Mouse (Mus musculus): Measurements from ENCODE around the gene Ovol3. TPM values are rescaled to one million over a fixed set of nuclear protein-coding genes. Genes with fewer than 3 reads are reported as not detected.

The Ovol3 gene
- polyA plus RNA-seq (2012; rRNA removed) = not detected in 2 replicates

DNA sequence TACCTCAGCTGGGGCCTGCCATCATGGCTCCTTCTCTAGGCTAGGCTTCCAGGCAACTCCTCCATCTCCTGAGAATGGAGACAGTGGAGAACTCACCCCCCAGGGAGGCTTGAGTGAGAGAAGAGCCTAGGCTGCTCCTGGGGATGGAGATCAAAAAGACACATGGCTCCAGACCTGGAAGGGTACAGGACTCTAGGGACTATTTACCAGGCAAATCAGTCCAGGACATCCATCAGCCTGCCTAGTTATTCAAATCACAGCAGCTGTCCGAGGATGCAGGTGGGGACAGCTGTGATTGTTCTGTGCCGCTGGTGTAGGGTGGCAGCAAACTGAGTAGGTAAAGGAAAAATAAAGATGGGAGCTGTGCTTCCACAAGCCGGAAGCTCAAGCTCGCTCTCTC is at the start of gene Ovol3:
Gene Ovol3 (minus strand): TSS at position 101 of the 400 bp plus-strand sequence.
- TF ChIP-seq CTCF (IDR thresholded peaks at IDR 0.05; ENCODE audit: insufficient read depth, low read length) (no peak), POLR2A (IDR thresholded peaks at IDR 0.05; ENCODE audit: borderline replicate concordance, extremely low read depth, low read depth, low read length) (no peak)

DNA sequence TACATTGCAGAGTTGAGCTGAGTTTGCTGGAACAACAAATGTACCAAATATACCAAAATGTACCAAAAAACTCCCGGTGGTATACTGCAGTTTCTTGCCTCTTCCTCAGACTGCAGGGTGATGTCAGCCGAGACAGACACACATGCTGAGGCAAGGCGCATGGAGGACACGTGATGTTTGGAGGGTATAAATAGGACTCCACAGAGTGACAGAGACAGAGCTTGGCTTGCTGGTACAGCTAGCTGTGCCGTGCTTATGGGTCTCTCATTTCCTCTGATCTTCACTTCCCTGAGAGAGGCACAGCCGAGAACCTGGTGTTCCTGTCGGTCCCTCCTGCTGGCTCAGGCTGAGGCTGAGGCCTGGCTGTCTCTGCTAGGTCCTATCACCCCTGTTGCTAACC is 47.2 kb upstream of the Ovol3 start:
- Histone ChIP-seq H3K4me3 (replicated peaks; ENCODE audit: extremely low read depth, low read depth, low read length) (no peak overlapping the region), H3K4me1 (ENCODE audit: control insufficient read depth, insufficient read depth, low read length) (no peaks in the 10 kb centered on the region)
- 67% methylated on average over 7 of the region's 7 CpGs for WGBS
- no peak for TF ChIP-seq CTCF (IDR thresholded peaks at IDR 0.05; ENCODE audit: insufficient read depth, low read length)
- no peak for DNase-seq

More for the DNA sequence above, at the start of gene Ovol3:
- WGBS = 85% methylated on average over 4 of the region's 4 CpGs
- Histone ChIP-seq H3K4me3 (replicated peaks; ENCODE audit: extremely low read depth, low read depth, low read length) (no peak within 1 kb of the TSS), H3K4me1 (ENCODE audit: control insufficient read depth, insufficient read depth, low read length) (peaks cover 10% of the 10 kb centered on the region)
- no peak for DNase-seq

DNA sequence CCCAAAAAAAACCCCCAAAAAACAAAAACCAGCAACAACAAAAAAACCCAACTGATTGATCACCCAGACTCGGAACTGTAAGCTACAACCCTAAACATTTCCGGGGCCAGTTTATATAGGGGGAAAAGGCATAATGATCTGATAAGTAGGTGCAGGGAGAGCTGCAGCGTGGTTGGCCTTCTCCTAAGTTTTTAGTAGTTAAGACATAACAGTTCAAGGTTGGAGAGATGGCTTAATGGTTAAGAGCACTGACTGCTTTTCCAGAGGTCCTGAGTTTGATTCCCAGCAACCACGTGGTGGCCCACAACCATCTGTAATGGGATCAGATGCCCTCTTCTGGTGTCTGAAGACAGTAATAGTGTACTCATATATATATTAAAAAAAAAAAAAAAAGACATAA is 46.0 kb upstream of the Ovol3 start:
- TF ChIP-seq CTCF (IDR thresholded peaks at IDR 0.05; ENCODE audit: insufficient read depth, low read length) = no peak
- no peak for TF ChIP-seq POLR2A (IDR thresholded peaks at IDR 0.05; ENCODE audit: borderline replicate concordance, extremely low read depth, low read depth, low read length)
- DNase-seq = no peak
- 57% methylated on average over 4 of the region's 4 CpGs for WGBS
- Histone ChIP-seq H3K4me1 (ENCODE audit: control insufficient read depth, insufficient read depth, low read length) (no peaks in the 10 kb centered on the region), H3K4me3 (replicated peaks; ENCODE audit: extremely low read depth, low read depth, low read length) (no peak overlapping the region)

DNA sequence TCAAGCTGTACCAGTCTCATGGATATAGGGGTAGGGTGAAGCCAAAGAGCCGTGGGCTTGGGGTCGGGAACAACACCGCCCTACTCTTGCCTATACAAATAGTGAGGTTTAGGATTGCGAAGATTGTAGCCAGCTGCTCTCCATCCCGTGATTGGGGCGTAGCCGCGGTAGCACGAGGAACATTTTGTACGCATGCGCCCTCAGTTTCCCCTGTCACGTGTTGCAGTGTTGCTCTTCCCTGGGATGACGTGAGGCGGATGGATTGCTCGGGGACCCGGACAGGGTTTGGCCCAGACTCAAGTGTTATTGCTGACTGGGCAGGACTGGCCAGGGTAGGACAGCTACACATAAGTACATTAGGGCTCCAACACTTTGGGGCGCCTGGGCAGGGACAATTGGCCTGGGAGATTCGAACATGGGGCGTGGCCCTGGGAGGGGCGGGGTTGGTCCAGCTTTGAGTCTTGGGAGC is 45.2 kb upstream of the Ovol3 start:
- Histone ChIP-seq H3K4me3 (replicated peaks; ENCODE audit: extremely low read depth, low read depth, low read length) (peak overlapping the region; percentile 75), H3K4me1 (ENCODE audit: control insufficient read depth, insufficient read depth, low read length) (no peaks in the 10 kb centered on the region)
- TF ChIP-seq CTCF (IDR thresholded peaks at IDR 0.05; ENCODE audit: insufficient read depth, low read length) (no peak), POLR2A (IDR thresholded peaks at IDR 0.05; ENCODE audit: borderline replicate concordance, extremely low read depth, low read depth, low read length) (peak; percentile 74; the same call in 1 of the 2 replicates)
- peak; percentile 86 for DNase-seq
- WGBS = 0% methylated on average over 20 of the region's 20 CpGs

DNA sequence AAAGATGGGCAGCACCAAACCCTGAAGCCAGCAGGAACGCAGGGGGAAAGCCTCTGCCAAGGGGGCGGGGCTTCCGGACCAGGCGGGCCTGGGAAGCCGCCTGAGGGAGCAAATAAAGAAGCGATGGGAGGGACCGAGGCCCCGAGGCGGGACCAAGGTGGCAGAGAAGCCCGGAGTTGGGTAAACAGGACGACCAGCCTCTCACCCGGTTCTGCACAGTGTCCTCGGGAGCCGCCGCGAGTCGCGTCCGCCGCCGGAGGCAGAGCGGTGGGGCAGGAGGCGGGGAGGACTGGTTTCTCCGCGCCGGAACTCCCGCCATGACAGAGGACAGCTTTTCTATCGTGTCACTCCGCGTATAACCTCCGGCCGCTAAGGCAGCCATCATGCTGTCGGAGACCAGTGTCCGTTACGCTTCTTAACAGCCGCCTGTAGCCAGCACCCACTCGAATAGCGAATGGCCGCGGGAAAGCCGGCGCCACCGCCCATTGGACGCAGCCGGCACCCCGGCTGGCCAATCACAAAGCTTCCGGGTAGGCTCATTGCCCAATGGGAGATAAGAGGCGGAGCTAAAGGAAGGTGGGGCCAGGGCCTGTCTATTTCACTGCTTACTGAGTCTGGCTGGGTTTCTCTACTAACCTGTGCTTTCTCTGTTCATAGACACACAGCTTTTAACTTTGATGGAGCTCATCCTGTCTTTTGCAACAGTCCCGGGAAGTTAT is 44.6 kb upstream of the Ovol3 start, which contains the start of the genes Thap8 and Wdr62:
Gene Thap8 (plus strand): TSS at position 144 of the 719 bp plus-strand sequence.
Gene Wdr62 (minus strand): TSS at position 469 of the 719 bp plus-strand sequence.
- H3K4me3 ChIP-seq (replicated peaks; ENCODE audit: extremely low read depth, low read depth, low read length) = peak within 1 kb of the TSS; percentile 81
- no peaks in the 10 kb centered on the region for H3K4me1 ChIP-seq (ENCODE audit: control insufficient read depth, insufficient read depth, low read length)
- under 1% methylated on average over 49 of the region's 49 CpGs for WGBS
- TF ChIP-seq POLR2A (IDR thresholded peaks at IDR 0.05; ENCODE audit: borderline replicate concordance, extremely low read depth, low read depth, low read length) (0 out of 2 replicates have a peak, but pooled peaks have one; percentile 1), CTCF (IDR thresholded peaks at IDR 0.05; ENCODE audit: insufficient read depth, low read length) (no peak)
- DNase-seq = peak; percentile 89

DNA sequence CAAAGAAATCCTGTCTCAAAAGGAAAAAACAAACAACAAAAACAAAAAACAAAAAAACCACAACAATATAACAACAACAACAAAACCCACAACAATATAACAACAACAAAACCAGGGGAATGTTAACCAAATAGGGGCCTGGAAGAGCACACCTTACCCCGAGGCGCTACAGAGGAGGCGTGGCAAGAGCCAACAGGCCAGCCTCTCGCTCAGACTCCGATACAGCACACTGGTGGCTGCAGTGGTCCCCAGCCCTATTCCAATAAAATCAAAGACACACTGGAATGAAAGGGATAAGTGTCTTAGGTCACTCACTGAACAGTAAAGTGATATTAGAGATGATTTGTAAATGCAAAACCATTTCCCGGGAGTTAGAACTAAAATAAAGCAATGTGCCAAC is 44.0 kb upstream of the Ovol3 start:
- H3K4me3 ChIP-seq (replicated peaks; ENCODE audit: extremely low read depth, low read depth, low read length) = peak overlapping the region; percentile 81
- H3K4me1 ChIP-seq (ENCODE audit: control insufficient read depth, insufficient read depth, low read length) = no peaks in the 10 kb centered on the region
- TF ChIP-seq POLR2A (IDR thresholded peaks at IDR 0.05; ENCODE audit: borderline replicate concordance, extremely low read depth, low read depth, low read length) = no peak
- TF ChIP-seq CTCF (IDR thresholded peaks at IDR 0.05; ENCODE audit: insufficient read depth, low read length) = no peak
- under 1% methylated on average over 6 of the region's 6 CpGs for WGBS
- no peak for DNase-seq

DNA sequence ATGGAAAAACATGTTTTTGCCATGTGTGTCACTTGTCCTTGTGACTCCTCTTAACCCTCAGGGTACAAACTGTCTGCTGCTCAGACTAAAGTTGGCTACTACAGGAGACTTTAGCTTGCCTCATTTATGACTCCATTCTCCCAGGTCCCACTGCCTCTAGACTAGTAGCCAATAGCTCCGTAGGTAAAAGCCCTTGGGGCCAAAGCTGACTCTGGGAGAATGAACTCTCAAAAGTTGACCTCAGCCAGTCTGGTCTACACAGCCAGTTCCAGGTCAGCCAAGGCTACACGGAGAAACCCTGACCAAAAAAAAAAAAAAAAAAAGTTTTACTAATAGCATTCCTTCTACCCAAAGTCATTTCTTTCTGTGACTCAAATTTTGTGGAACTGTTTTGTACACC is 43.4 kb upstream of the Ovol3 start:
- no peak for TF ChIP-seq CTCF (IDR thresholded peaks at IDR 0.05; ENCODE audit: insufficient read depth, low read length)
- TF ChIP-seq POLR2A (IDR thresholded peaks at IDR 0.05; ENCODE audit: borderline replicate concordance, extremely low read depth, low read depth, low read length) = no peak
- no peak for DNase-seq
- Histone ChIP-seq H3K4me3 (replicated peaks; ENCODE audit: extremely low read depth, low read depth, low read length) (no peak overlapping the region), H3K4me1 (ENCODE audit: control insufficient read depth, insufficient read depth, low read length) (no peaks in the 10 kb centered on the region)
- WGBS = 36% methylated on average over 2 of the region's 2 CpGs

DNA sequence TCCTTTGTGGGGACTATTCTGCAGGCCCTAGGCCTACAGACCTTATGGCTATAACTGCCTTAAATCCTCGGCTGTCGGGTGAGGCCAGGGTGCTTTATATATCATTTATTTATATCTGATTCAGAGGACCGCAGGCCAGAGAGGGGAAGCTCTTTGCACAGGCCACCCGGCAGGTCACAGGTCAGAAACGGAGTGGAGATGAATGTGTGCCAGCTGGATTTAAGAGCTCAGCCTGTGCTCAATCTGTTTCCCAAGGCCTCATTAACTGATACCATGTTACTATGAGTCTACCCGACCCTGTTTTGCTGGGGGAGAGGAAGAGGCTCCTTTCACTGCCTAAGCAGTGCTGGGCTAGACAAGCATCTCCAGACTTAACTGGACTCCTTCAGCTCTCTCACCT is 38.9 kb upstream of the Ovol3 start:
- TF ChIP-seq CTCF (IDR thresholded peaks at IDR 0.05; ENCODE audit: insufficient read depth, low read length) (no peak), POLR2A (IDR thresholded peaks at IDR 0.05; ENCODE audit: borderline replicate concordance, extremely low read depth, low read depth, low read length) (no peak)
- Histone ChIP-seq H3K4me3 (replicated peaks; ENCODE audit: extremely low read depth, low read depth, low read length) (no peak overlapping the region), H3K4me1 (ENCODE audit: control insufficient read depth, insufficient read depth, low read length) (no peaks in the 10 kb centered on the region)
- DNase-seq = no peak
- WGBS = 56% methylated on average over 6 of the region's 6 CpGs

DNA sequence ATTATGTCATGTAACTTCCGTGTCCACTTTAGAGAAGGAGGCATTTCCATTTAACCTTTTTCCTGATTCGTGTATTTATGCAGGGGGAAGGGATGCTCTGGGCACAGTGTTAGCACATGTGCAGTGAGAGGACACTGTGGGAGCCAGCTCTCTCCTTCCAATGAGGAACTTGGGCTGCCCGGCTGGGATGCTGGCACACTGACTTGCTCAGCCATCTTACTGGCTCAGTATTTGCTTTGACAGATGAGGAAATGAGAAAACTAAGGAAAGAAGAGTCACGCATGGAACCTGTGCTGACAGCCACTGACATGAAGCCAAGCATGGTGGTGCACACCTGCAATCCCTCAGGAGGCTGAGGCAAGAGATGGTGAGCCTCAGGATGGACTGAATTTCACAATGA is 34.1 kb upstream of the Ovol3 start:
- no peak overlapping the region for H3K4me3 ChIP-seq (replicated peaks; ENCODE audit: extremely low read depth, low read depth, low read length)

DNA sequence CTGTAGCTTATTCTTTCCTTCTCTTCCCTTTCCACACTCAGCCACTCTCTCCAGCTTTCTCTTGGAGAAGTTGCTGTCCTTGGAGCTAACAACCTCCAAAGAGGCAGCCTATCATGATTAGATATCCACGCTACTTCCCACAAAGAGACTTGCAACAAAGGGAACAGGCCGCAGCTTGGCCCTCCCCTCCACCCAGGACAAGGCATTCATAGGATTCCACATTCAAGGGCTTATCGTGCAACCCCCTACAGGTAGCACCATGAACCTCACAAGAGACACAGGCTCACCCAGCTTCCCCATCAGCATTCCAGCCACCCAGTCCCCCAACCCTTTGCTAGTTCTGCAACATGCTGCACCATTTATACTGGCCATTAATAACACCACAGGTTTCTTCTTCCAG is 31.3 kb upstream of the Ovol3 start:
- DNase-seq = no peak
- Histone ChIP-seq H3K4me3 (replicated peaks; ENCODE audit: extremely low read depth, low read depth, low read length) (no peak overlapping the region), H3K4me1 (ENCODE audit: control insufficient read depth, insufficient read depth, low read length) (no peaks in the 10 kb centered on the region)
- TF ChIP-seq CTCF (IDR thresholded peaks at IDR 0.05; ENCODE audit: insufficient read depth, low read length) = no peak
- no peak for TF ChIP-seq POLR2A (IDR thresholded peaks at IDR 0.05; ENCODE audit: borderline replicate concordance, extremely low read depth, low read depth, low read length)
- 73% methylated on average over 3 of the region's 3 CpGs for WGBS

More for the DNA sequence above, 34.1 kb upstream of the Ovol3 start:
- TF ChIP-seq POLR2A (IDR thresholded peaks at IDR 0.05; ENCODE audit: borderline replicate concordance, extremely low read depth, low read depth, low read length) (no peak), CTCF (IDR thresholded peaks at IDR 0.05; ENCODE audit: insufficient read depth, low read length) (no peak)
- 82% methylated on average over 4 of the region's 4 CpGs for WGBS
- no peak for DNase-seq
- no peaks in the 10 kb centered on the region for H3K4me1 ChIP-seq (ENCODE audit: control insufficient read depth, insufficient read depth, low read length)

Data from lung, adult 2 months (tissue).